Mouse (Mus musculus) liver, adult 2 months (tissue): ENCODE results near the gene Nptx2.

ENCODE experiments used
- CTCF ChIP-seq: fragments of 200-500 bp; IDR thresholded peaks from 2 replicates; pipeline ENCODE4 v1.5.1; 2011; ENCODE audit warnings: low read depth, low read length, control low read depth
- POLR2A ChIP-seq: fragments of 200-500 bp; IDR thresholded peaks from 2 replicates; pipeline ENCODE4 v1.6.1; 2011; ENCODE audit warnings: low read length, control low read depth; ENCODE audit not compliant: insufficient read depth; ENCODE audit errors: extremely low read depth

DNA sequence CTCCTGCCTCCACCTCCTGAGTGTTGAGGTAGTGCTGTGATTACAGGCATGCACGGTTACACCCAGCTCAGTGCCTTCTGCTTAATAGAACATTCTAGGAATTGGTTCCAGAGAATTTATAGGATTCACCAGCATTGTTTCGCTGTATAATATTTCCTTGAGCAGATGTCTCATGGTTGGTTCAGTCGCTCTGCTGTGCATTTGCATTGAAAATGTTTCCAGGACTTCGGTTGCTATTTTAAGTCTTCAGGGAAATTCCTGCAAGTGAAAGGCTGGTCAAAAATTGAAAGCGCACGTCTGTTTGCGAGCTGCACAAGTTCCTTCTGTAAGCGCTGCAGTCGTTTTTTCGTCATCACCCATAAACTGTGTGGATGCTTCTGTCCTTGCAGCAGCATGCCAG, 41.5 kb upstream of the Nptx2 start:
- TF ChIP-seq CTCF (no peak), POLR2A (no peak)
